Mouse (Mus musculus): ENCODE results near the gene Agpat1. TPM values are rescaled to one million over a fixed set of nuclear protein-coding genes. Genes with fewer than 3 reads are reported as not detected.
A peak's percentile ranks its signal among the peaks of the same experiment; 100 is the strongest.

Gene Agpat1
- 53.2 and 55.6 TPM in 2 replicates for polyA plus RNA-seq (2015; fragmentation: Nextera tagmentation; extraction: Ambion mirVana)

GRCm38 (mm10) chr17:34604061-34604508 is at the start of gene Agpat1:
Gene Agpat1, plus strand, starts transcription at chr17:34604262.
- H3K4me1 ChIP-seq (replicated peaks; ENCODE audit: control insufficient read depth, insufficient read depth, low read length): peaks cover 7% of the 10 kb centered on the region; the same call in 1 of the 2 replicates
- H3K36me3 ChIP-seq (ENCODE audit: control insufficient read depth, insufficient read depth): peaks cover 26% of the 10 kb centered on the region; the same call in 1 of the 2 replicates
- peak within 1 kb of the TSS; percentile 85 for H3K9ac ChIP-seq (ENCODE audit: low read depth, low read length)
- no peaks in the 10 kb centered on the region for H3K9me3 ChIP-seq (ENCODE audit: control insufficient read depth)
- ATAC-seq: peak; percentile 86
- WGBS: under 1% methylated on average over 32 of the region's 35 CpGs
- peak within 1 kb of the TSS; percentile 79 for H3K4me3 ChIP-seq (ENCODE audit: low read depth, low read length)
- no peaks in the 10 kb centered on the region for H3K27me3 ChIP-seq (replicated peaks; ENCODE audit: control insufficient read depth, insufficient read depth, low read length)
- TF ChIP-seq CTCF (IDR thresholded peaks at IDR 0.05; ENCODE audit: low read depth): no peak
- peak within 1 kb of the TSS; percentile 91 for H3K4me2 ChIP-seq (replicated peaks; ENCODE audit: low read depth)
- H3K27ac ChIP-seq (ENCODE audit: low read depth, low read length): peak within 1 kb of the TSS; percentile 91

GRCm38 (mm10) chr17:34555483-34555882 is 48.6 kb upstream of the Agpat1 start:
- Histone ChIP-seq H3K4me1 (replicated peaks; ENCODE audit: control insufficient read depth, insufficient read depth, low read length) (no peaks in the 10 kb centered on the region), H3K36me3 (ENCODE audit: control insufficient read depth, insufficient read depth) (no peaks in the 10 kb centered on the region), H3K9me3 (ENCODE audit: control insufficient read depth) (no peaks in the 10 kb centered on the region), H3K4me3 (ENCODE audit: low read depth, low read length) (no peak overlapping the region), H3K27me3 (replicated peaks; ENCODE audit: control insufficient read depth, insufficient read depth, low read length) (no peaks in the 10 kb centered on the region), H3K27ac (ENCODE audit: low read depth, low read length) (no peak overlapping the region), H3K9ac (ENCODE audit: low read depth, low read length) (no peak overlapping the region), H3K4me2 (replicated peaks; ENCODE audit: low read depth) (no peak overlapping the region; the same call in 1 of the 2 replicates)
- ATAC-seq: peak; percentile 32; the same call in 1 of the 2 replicates
- 20% methylated on average over 5 of the region's 5 CpGs for WGBS
- peak; percentile 95 for TF ChIP-seq CTCF (IDR thresholded peaks at IDR 0.05; ENCODE audit: low read depth)

DNA sequence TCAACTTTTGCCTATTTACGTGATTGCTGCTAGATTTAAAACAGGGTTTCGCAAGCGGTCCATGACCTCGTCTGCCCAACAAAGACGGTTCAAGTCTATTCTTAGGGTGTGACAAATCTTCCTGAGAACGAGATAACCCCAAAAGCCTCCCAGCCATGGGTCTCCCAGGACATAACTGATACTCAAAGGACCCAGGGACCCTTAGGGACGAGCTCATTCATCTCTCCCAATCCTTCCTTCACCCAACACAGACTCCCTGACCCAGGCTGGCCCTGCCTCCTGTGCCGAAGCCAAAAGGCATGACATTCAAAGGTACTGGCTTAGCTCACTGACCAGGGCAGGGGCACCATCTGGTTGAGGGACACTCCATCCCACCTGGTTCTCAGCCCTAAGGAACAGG is 47.7 kb upstream of the Agpat1 start:
- ATAC-seq: no peak
- Histone ChIP-seq H3K27ac (ENCODE audit: low read depth, low read length) (no peak overlapping the region), H3K9me3 (ENCODE audit: control insufficient read depth) (no peaks in the 10 kb centered on the region), H3K36me3 (ENCODE audit: control insufficient read depth, insufficient read depth) (no peaks in the 10 kb centered on the region), H3K4me2 (replicated peaks; ENCODE audit: low read depth) (no peak overlapping the region), H3K4me1 (replicated peaks; ENCODE audit: control insufficient read depth, insufficient read depth, low read length) (no peaks in the 10 kb centered on the region), H3K27me3 (replicated peaks; ENCODE audit: control insufficient read depth, insufficient read depth, low read length) (no peaks in the 10 kb centered on the region), H3K4me3 (ENCODE audit: low read depth, low read length) (no peak overlapping the region), H3K9ac (ENCODE audit: low read depth, low read length) (no peak overlapping the region)
- no peak for TF ChIP-seq CTCF (IDR thresholded peaks at IDR 0.05; ENCODE audit: low read depth)
- 68% methylated on average over 8 of the region's 8 CpGs for WGBS

GRCm38 (mm10) chr17:34557411-34557810 is 46.7 kb upstream of the Agpat1 start:
- Histone ChIP-seq H3K9me3 (ENCODE audit: control insufficient read depth) (no peaks in the 10 kb centered on the region), H3K27me3 (replicated peaks; ENCODE audit: control insufficient read depth, insufficient read depth, low read length) (no peaks in the 10 kb centered on the region), H3K4me2 (replicated peaks; ENCODE audit: low read depth) (no peak overlapping the region), H3K4me3 (ENCODE audit: low read depth, low read length) (no peak overlapping the region), H3K9ac (ENCODE audit: low read depth, low read length) (no peak overlapping the region), H3K36me3 (ENCODE audit: control insufficient read depth, insufficient read depth) (no peaks in the 10 kb centered on the region), H3K27ac (ENCODE audit: low read depth, low read length) (no peak overlapping the region), H3K4me1 (replicated peaks; ENCODE audit: control insufficient read depth, insufficient read depth, low read length) (no peaks in the 10 kb centered on the region)
- ATAC-seq: no peak
- TF ChIP-seq CTCF (IDR thresholded peaks at IDR 0.05; ENCODE audit: low read depth): no peak
- WGBS: 67% methylated on average over 11 of the region's 11 CpGs

GRCm38 (mm10) chr17:34559116-34559515 is 44.9 kb upstream of the Agpat1 start:
- no peaks in the 10 kb centered on the region for H3K36me3 ChIP-seq (ENCODE audit: control insufficient read depth, insufficient read depth)
- no peak overlapping the region for H3K9ac ChIP-seq (ENCODE audit: low read depth, low read length)
- H3K27me3 ChIP-seq (replicated peaks; ENCODE audit: control insufficient read depth, insufficient read depth, low read length): no peaks in the 10 kb centered on the region
- no peak overlapping the region for H3K27ac ChIP-seq (ENCODE audit: low read depth, low read length)
- no peak overlapping the region for H3K4me3 ChIP-seq (ENCODE audit: low read depth, low read length)
- H3K4me2 ChIP-seq (replicated peaks; ENCODE audit: low read depth): no peak overlapping the region
- 86% methylated on average over 7 of the region's 7 CpGs for WGBS
- ATAC-seq: no peak
- TF ChIP-seq CTCF (IDR thresholded peaks at IDR 0.05; ENCODE audit: low read depth): no peak
- no peaks in the 10 kb centered on the region for H3K9me3 ChIP-seq (ENCODE audit: control insufficient read depth)
- H3K4me1 ChIP-seq (replicated peaks; ENCODE audit: control insufficient read depth, insufficient read depth, low read length): no peaks in the 10 kb centered on the region

GRCm38 (mm10) chr17:34559895-34560294 is 44.2 kb upstream of the Agpat1 start:
- WGBS: 19% methylated on average over 15 of the region's 15 CpGs
- H3K27ac ChIP-seq (ENCODE audit: low read depth, low read length): no peak overlapping the region
- peak overlapping the region; percentile 14; the same call in 1 of the 2 replicates for H3K4me2 ChIP-seq (replicated peaks; ENCODE audit: low read depth)
- H3K9me3 ChIP-seq (ENCODE audit: control insufficient read depth): no peaks in the 10 kb centered on the region
- H3K4me1 ChIP-seq (replicated peaks; ENCODE audit: control insufficient read depth, insufficient read depth, low read length): no peaks in the 10 kb centered on the region
- no peaks in the 10 kb centered on the region for H3K36me3 ChIP-seq (ENCODE audit: control insufficient read depth, insufficient read depth)
- H3K9ac ChIP-seq (ENCODE audit: low read depth, low read length): no peak overlapping the region
- H3K27me3 ChIP-seq (replicated peaks; ENCODE audit: control insufficient read depth, insufficient read depth, low read length): no peaks in the 10 kb centered on the region
- H3K4me3 ChIP-seq (ENCODE audit: low read depth, low read length): no peak overlapping the region
- TF ChIP-seq CTCF (IDR thresholded peaks at IDR 0.05; ENCODE audit: low read depth): peak; percentile 75
- peak; percentile 84 for ATAC-seq
